Mouse (Mus musculus): ENCODE measurements around the gene Nln. TPM values are rescaled to one million over a fixed set of nuclear protein-coding genes. Genes with fewer than 3 reads are reported as not detected.

Nln gene
- polyA plus RNA-seq, 1 experiment from 2014 or later: 25.0 TPM

DNA sequence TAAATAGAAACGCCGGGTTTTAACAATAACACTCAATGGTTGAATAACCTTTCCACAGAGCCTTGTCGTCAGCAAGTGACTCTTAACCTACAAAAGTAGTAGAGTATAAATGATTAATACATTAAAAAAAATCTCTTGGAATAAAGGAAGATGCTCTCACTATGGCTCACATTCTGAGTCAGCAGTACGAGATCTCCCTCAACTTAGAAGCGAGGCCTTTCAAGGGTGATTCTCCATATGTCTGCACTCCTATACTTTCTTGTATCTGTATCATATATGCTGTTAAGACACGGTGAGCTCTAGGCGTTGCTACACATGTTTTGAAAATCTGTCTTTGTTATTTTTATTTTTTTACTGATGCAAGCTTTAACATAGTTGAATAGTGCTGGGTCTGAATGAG, 1.1 kb upstream of the Nln start:
- Histone ChIP-seq H3K4me2 (ENCODE audit: low read length) (peak overlapping the region; percentile 86), H3K4me1 (ENCODE audit: control insufficient read depth in 2 of 2, insufficient read depth in 2 of 2, low read length in 2 of 2) (peaks cover 2 to 4% of the 10 kb centered on the region in 2 experiments; a peak in 2 of 4 replicates), H3K27ac (replicated peaks in 1 of 2; ENCODE audit: control insufficient read depth in 1 of 2, insufficient read depth in 1 of 2, low read depth in 2 of 2, low read length in 2 of 2) (no peak overlapping the region), H3K27me3 (ENCODE audit: control insufficient read depth, insufficient read depth, low read length) (0 out of 2 replicates have a peak, but pooled peaks cover 4% of the 10 kb centered on the region), H3K36me3 (ENCODE audit: control insufficient read depth, insufficient read depth, low read length) (no peaks in the 10 kb centered on the region), H3K9ac (ENCODE audit: low read length) (peak overlapping the region; percentile 74; the same call in 1 of the 2 replicates), H3K9me3 (ENCODE audit: control insufficient read depth, low read length) (no peaks in the 10 kb centered on the region), H3K4me3 (ENCODE audit: control insufficient read depth in 1 of 2, insufficient read depth in 1 of 2, low read depth in 1 of 2, low read length in 2 of 2) (peak overlapping the region in 1 of 2 experiments; percentile 76; a peak in 3 of 4 replicates)
- no peak for ATAC-seq (ENCODE audit: insufficient number of reproducible peaks, insufficient read depth, low FRiP score, low read depth)
- WGBS: 56% methylated on average over 7 of the region's 7 CpGs

DNA sequence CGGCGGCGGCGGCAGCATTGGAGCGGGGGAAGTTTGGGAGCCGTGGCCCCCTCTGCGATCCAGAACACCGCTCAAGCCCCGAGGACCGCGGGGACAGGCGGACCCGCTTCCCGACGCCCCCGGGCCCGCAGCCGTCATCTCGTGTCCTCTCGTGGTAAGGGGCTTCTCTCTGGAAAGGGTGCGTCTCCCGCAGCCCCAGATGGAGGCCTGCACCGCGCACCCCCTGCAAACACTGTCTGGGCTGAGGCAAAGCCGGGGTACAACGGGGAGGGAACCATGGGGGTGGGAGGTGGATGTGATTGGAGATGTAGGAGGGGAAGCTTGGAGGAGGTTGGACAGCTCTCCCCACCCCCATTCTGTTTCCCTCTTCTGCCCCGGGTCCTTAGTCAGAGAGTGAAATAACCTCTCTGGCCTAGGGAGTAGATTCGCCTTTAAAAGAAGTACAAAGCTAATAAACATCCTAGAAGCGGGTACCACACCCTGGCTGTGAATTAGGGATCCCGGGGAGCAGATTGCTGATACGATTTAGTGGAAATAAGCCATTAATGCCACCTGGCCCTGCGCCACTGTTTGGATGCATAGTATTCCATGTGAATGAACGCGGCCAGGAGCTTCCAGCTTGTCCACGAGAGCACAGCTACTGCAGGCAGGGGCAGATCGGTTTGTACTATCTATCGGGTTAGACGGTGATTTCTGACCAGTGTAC, 555 bp upstream of the Nln start:
- peak overlapping the region; percentile 68 to 76 for H3K4me3 ChIP-seq (ENCODE audit: control insufficient read depth in 1 of 2, insufficient read depth in 1 of 2, low read depth in 1 of 2, low read length in 2 of 2)
- H3K9ac ChIP-seq (ENCODE audit: low read length): peak overlapping the region; percentile 74
- ATAC-seq (ENCODE audit: insufficient number of reproducible peaks, insufficient read depth, low FRiP score, low read depth): peak; percentile 45
- peaks cover 2 to 4% of the 10 kb centered on the region in 2 experiments; a peak in 2 of 4 replicates for H3K4me1 ChIP-seq (ENCODE audit: control insufficient read depth in 2 of 2, insufficient read depth in 2 of 2, low read length in 2 of 2)
- H3K27ac ChIP-seq (replicated peaks in 1 of 2; ENCODE audit: control insufficient read depth in 1 of 2, insufficient read depth in 1 of 2, low read depth in 2 of 2, low read length in 2 of 2): no peak overlapping the region; a peak in 1 of 4 replicates
- no peaks in the 10 kb centered on the region for H3K36me3 ChIP-seq (ENCODE audit: control insufficient read depth, insufficient read depth, low read length)
- peak overlapping the region; percentile 86 for H3K4me2 ChIP-seq (ENCODE audit: low read length)
- whole genome bisulfite sequencing: 2% methylated on average over 38 of the region's 38 CpGs
- H3K27me3 ChIP-seq (ENCODE audit: control insufficient read depth, insufficient read depth, low read length): 0 out of 2 replicates have a peak, but pooled peaks cover 4% of the 10 kb centered on the region
- H3K9me3 ChIP-seq (ENCODE audit: control insufficient read depth, low read length): no peaks in the 10 kb centered on the region

DNA sequence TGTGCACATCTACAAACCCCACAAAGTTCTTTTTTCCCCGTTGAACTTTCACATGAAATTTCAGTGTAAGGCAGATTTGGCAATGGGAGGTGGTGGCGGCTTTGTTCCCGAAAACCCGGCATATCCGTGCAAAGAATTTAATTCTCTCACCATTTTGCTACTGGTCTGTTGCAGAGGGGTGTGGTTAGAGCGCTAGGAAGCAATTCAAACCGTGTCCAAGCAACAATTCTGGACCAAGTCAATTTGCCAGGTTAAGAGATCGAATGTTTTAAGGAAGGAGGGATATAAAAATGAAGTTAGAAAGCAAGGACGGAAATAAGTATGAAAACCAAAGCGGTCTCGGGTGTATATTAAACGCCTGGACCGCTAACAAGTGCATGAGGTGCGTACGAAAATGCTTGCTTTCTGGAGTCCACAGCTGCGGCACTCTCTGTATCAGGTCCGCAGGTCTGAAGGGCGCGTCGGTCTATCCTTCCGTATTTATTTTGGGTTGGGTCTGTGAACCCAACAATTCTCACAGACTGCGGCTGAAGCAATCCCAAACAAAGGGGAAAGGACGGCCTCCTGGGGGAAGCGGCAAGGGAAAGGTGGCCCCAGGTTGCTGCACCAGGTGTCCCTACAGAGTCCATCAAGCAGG, 645 bp downstream of the Nln start:
- peak overlapping the region; percentile 76 for H3K9ac ChIP-seq (ENCODE audit: low read length)
- ATAC-seq (ENCODE audit: insufficient number of reproducible peaks, insufficient read depth, low FRiP score, low read depth): peak; percentile 2; the same call in 1 of the 2 replicates
- H3K4me2 ChIP-seq (ENCODE audit: low read length): peak overlapping the region; percentile 86
- H3K36me3 ChIP-seq (ENCODE audit: control insufficient read depth, insufficient read depth, low read length): no peaks in the 10 kb centered on the region
- peaks cover 6% of the 10 kb centered on the region; the same call in 1 of the 2 replicates for H3K9me3 ChIP-seq (ENCODE audit: control insufficient read depth, low read length)
- peak overlapping the region; percentile 75 to 76 for H3K4me3 ChIP-seq (ENCODE audit: control insufficient read depth in 1 of 2, insufficient read depth in 1 of 2, low read depth in 1 of 2, low read length in 2 of 2)
- WGBS: 1% methylated on average over 24 of the region's 24 CpGs
- H3K4me1 ChIP-seq (ENCODE audit: control insufficient read depth in 2 of 2, insufficient read depth in 2 of 2, low read length in 2 of 2): peaks cover 2 to 4% of the 10 kb centered on the region in 2 experiments; a peak in 2 of 4 replicates
- peak overlapping the region; percentile 42 to 63; a peak in 3 of 4 replicates for H3K27ac ChIP-seq (replicated peaks in 1 of 2; ENCODE audit: control insufficient read depth in 1 of 2, insufficient read depth in 1 of 2, low read depth in 2 of 2, low read length in 2 of 2)
- 0 out of 2 replicates have a peak, but pooled peaks cover 4% of the 10 kb centered on the region for H3K27me3 ChIP-seq (ENCODE audit: control insufficient read depth, insufficient read depth, low read length)

DNA sequence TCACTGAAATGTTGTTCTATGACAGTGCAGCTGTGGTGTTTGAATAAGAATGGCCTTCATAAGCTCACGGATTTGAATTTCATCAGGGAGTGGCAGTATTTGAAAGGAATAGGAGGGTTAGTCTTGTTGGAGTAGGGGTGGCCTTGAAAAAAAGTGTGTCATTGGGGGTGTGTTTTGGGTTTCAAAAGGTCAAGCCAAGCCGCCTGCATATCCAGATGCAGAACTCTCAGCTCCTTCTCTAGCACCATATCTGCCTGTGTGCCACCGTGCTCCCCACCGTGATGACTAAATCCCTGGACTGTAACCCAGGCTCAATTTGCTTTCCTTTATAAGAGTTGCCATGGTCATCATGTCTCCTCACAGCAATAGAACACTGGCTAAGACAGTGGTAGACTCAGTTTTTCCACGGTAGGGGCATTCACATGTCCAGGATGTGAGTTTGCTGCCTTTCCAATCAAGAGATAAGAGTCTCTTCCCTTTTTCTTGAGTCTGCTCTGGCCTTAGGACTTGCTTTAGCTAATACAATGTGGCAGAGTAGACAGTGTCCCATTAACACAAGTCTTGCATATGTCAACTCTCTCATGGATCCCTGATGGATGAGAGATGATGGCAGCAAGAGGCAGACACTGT, 7.7 kb downstream of the Nln start:
- peaks cover 4 to 12% of the 10 kb centered on the region in 2 experiments; a peak in 2 of 4 replicates for H3K4me1 ChIP-seq (ENCODE audit: control insufficient read depth in 2 of 2, insufficient read depth in 2 of 2, low read length in 2 of 2)
- no peak for ATAC-seq (ENCODE audit: insufficient number of reproducible peaks, insufficient read depth, low FRiP score, low read depth)

DNA sequence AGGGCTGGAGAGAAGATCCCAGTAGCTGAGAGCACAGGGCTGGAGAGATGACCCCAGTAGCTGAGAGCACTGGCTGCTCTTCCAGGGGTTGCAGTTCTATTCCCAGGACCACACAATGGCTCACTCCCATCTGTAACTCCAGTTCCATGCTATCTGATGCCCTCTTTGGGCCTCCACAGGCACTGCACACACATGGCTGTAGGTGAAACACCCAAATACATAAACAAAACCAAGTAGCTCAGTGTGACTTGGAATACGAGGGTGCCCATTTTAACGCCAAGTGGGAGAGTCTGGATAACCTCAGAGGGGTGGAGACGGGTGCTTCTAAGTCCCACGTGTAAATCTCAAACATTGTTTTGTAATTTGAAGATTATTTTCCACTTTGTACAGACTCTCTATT, 9.0 kb downstream of the Nln start:
- no peak for ATAC-seq (ENCODE audit: insufficient number of reproducible peaks, insufficient read depth, low FRiP score, low read depth)
- no peaks in the 10 kb centered on the region for H3K36me3 ChIP-seq (ENCODE audit: control insufficient read depth, insufficient read depth, low read length)
- 80% methylated on average over 4 of the region's 4 CpGs for WGBS
- no peak overlapping the region for H3K4me2 ChIP-seq (ENCODE audit: low read length)
- no peak overlapping the region for H3K27ac ChIP-seq (replicated peaks in 1 of 2; ENCODE audit: control insufficient read depth in 1 of 2, insufficient read depth in 1 of 2, low read depth in 2 of 2, low read length in 2 of 2)
- no peak overlapping the region for H3K9ac ChIP-seq (ENCODE audit: low read length)
- no peaks in the 10 kb centered on the region for H3K27me3 ChIP-seq (ENCODE audit: control insufficient read depth, insufficient read depth, low read length)
- peaks cover 4 to 21% of the 10 kb centered on the region in 2 experiments for H3K4me1 ChIP-seq (ENCODE audit: control insufficient read depth in 2 of 2, insufficient read depth in 2 of 2, low read length in 2 of 2)
- peaks cover 7% of the 10 kb centered on the region; the same call in 1 of the 2 replicates for H3K9me3 ChIP-seq (ENCODE audit: control insufficient read depth, low read length)
- H3K4me3 ChIP-seq (ENCODE audit: control insufficient read depth in 1 of 2, insufficient read depth in 1 of 2, low read depth in 1 of 2, low read length in 2 of 2): no peak overlapping the region

More for the DNA sequence above, 7.7 kb downstream of the Nln start:
- Histone ChIP-seq H3K4me3 (ENCODE audit: control insufficient read depth in 1 of 2, insufficient read depth in 1 of 2, low read depth in 1 of 2, low read length in 2 of 2) (no peak overlapping the region), H3K9me3 (ENCODE audit: control insufficient read depth, low read length) (peaks cover 7% of the 10 kb centered on the region; the same call in 1 of the 2 replicates), H3K27me3 (ENCODE audit: control insufficient read depth, insufficient read depth, low read length) (no peaks in the 10 kb centered on the region), H3K9ac (ENCODE audit: low read length) (no peak overlapping the region), H3K4me2 (ENCODE audit: low read length) (no peak overlapping the region), H3K36me3 (ENCODE audit: control insufficient read depth, insufficient read depth, low read length) (no peaks in the 10 kb centered on the region), H3K27ac (replicated peaks in 1 of 2; ENCODE audit: control insufficient read depth in 1 of 2, insufficient read depth in 1 of 2, low read depth in 2 of 2, low read length in 2 of 2) (no peak overlapping the region)
- WGBS: 82% methylated on average over 5 of the region's 5 CpGs

DNA sequence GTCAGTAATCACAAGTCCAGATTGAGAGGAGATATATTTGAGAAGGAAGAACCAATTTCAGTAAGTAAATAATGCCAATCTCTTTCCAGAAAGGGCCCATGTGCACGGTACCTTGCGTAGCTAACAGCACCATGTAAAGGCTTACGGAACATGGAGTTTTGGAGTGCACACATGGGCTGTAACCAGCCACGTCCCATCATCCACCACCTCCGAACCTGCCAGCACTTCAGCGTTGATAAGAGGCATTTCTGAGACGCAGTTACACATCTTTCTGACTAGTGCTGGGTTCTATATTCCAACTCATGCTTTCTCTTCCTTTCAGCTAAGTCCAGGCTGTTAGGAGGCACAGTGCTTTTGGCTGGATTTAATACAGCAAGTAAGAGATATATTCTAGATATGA, 12.2 kb downstream of the Nln start:
- Histone ChIP-seq H3K4me2 (ENCODE audit: low read length) (no peak overlapping the region; the same call in 1 of the 2 replicates), H3K27ac (replicated peaks in 1 of 2; ENCODE audit: control insufficient read depth in 1 of 2, insufficient read depth in 1 of 2, low read depth in 2 of 2, low read length in 2 of 2) (peak overlapping the region; percentile 12 to 39; a peak in 3 of 4 replicates), H3K4me3 (ENCODE audit: control insufficient read depth in 1 of 2, insufficient read depth in 1 of 2, low read depth in 1 of 2, low read length in 2 of 2) (no peak overlapping the region), H3K9ac (ENCODE audit: low read length) (no peak overlapping the region), H3K4me1 (ENCODE audit: control insufficient read depth in 2 of 2, insufficient read depth in 2 of 2, low read length in 2 of 2) (peaks cover 9 to 28% of the 10 kb centered on the region in 2 experiments), H3K27me3 (ENCODE audit: control insufficient read depth, insufficient read depth, low read length) (no peaks in the 10 kb centered on the region), H3K9me3 (ENCODE audit: control insufficient read depth, low read length) (no peaks in the 10 kb centered on the region), H3K36me3 (ENCODE audit: control insufficient read depth, insufficient read depth, low read length) (no peaks in the 10 kb centered on the region)
- 54% methylated on average over 7 of the region's 7 CpGs for WGBS
- ATAC-seq (ENCODE audit: insufficient number of reproducible peaks, insufficient read depth, low FRiP score, low read depth): no peak

DNA sequence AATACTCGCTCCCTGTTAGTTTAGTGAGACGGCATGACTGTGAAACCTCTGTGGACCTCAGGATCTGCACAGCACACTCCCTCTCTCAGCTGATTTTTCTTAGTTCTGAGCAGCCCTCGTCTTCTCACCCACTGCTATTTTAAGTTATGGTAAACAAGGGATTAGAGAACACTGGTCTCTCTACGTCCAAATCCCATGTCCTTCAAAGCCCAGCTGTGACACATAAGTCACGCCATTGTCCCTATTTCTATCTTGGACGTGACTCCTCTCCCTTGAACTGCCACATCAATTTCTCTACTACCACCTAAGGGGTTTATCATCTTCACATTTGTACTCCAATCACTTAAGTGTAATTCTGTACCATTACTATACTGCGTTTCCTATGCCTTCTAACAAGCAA, 13.5 kb downstream of the Nln start:
- Histone ChIP-seq H3K9me3 (ENCODE audit: control insufficient read depth, low read length) (no peaks in the 10 kb centered on the region), H3K4me2 (ENCODE audit: low read length) (no peak overlapping the region), H3K27me3 (ENCODE audit: control insufficient read depth, insufficient read depth, low read length) (no peaks in the 10 kb centered on the region), H3K36me3 (ENCODE audit: control insufficient read depth, insufficient read depth, low read length) (no peaks in the 10 kb centered on the region), H3K4me3 (ENCODE audit: control insufficient read depth in 1 of 2, insufficient read depth in 1 of 2, low read depth in 1 of 2, low read length in 2 of 2) (no peak overlapping the region), H3K27ac (replicated peaks in 1 of 2; ENCODE audit: control insufficient read depth in 1 of 2, insufficient read depth in 1 of 2, low read depth in 2 of 2, low read length in 2 of 2) (0 out of 4 replicates have a peak overlapping the region, but pooled peaks of 1 of the 2 experiments have one; percentile 3), H3K9ac (ENCODE audit: low read length) (no peak overlapping the region), H3K4me1 (ENCODE audit: control insufficient read depth in 2 of 2, insufficient read depth in 2 of 2, low read length in 2 of 2) (peaks cover 9 to 28% of the 10 kb centered on the region in 2 experiments)
- WGBS: 47% methylated on average over 7 of the region's 7 CpGs
- ATAC-seq (ENCODE audit: insufficient number of reproducible peaks, insufficient read depth, low FRiP score, low read depth): no peak
